Mouse (Mus musculus) CH12.LX (cell line): ENCODE results near the gene Gse1.

Experiments
- CTCF ChIP-seq, 2 experiments: IDR thresholded peaks in 1 of 2; conservative IDR thresholded peaks in 1 of 2; 2 replicates each; pipeline ENCODE4 v1.5.1; 2011 to 2012; ENCODE audit warnings: low read depth in 2 of 2, low read length in 2 of 2, improper control_type of control experiment in 1 of 2, inconsistent platforms in 1 of 2, mild to moderate bottlenecking in 1 of 2, moderate library complexity in 1 of 2
- MAFK ChIP-seq: IDR thresholded peaks from 2 replicates; pipeline ENCODE4 v1.6.1; 2011; ENCODE audit warnings: low read length, improper control_type of control experiment; ENCODE audit not compliant: insufficient replicate concordance
- MAX ChIP-seq: IDR thresholded peaks from 2 replicates; pipeline ENCODE4 v1.6.1; 2011; ENCODE audit warnings: low read length, improper control_type of control experiment
- MAZ ChIP-seq: IDR thresholded peaks from 2 replicates; pipeline ENCODE4 v1.6.1; 2012; ENCODE audit warnings: low read depth, mild to moderate bottlenecking, inconsistent platforms, low read length, improper control_type of control experiment, moderate library complexity
- POLR2A ChIP-seq: IDR thresholded peaks from 2 replicates; pipeline ENCODE4 v1.6.1; 2011; ENCODE audit warnings: low read depth, mild to moderate bottlenecking, improper control_type of control experiment, low read length
- USF1 ChIP-seq: IDR thresholded peaks from 2 replicates; pipeline ENCODE4 v1.6.1; 2014; ENCODE audit warnings: low read depth, mild to moderate bottlenecking, inconsistent platforms, low read length, improper control_type of control experiment
- ZC3H11A ChIP-seq: IDR thresholded peaks from 2 replicates; pipeline ENCODE4 v1.6.1; 2012; ENCODE audit warnings: low read depth, mild to moderate bottlenecking, inconsistent platforms, low read length, improper control_type of control experiment

DNA sequence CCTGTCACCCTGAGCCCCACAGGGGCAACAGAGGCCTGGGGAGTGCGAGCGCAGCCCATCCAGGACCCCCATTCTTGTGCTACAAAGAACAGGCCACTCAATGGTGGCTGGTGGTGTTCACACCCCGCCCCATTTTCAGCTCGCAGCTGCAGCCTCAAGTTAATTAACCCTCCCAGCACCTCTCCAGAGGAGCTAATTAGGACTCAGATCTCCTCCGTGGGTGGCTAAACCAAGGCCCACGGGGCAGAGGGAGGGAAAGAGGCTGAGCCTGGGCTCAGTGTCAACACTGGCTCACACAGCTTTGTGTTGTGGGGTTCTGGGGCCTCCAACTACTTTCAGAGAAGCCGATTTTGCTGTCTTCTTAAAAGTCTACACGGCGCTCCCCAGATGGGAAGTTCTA is 75.8 kb downstream of the Gse1 start:
- TF ChIP-seq ZC3H11A (no peak), CTCF (conservative IDR thresholded peaks at IDR 0.05 in 1 of 2, IDR thresholded peaks at IDR 0.05 in 1 of 2; ENCODE audit: low read depth in 2 of 2, low read length in 2 of 2) (no peak), MAZ (no peak), POLR2A (no peak), MAFK (no peak), MAX (no peak), USF1 (no peak)
